Mouse (Mus musculus): ENCODE measurements around the gene Acss3.

GRCm38 (mm10) chr10:106932571-106933073 is 190.8 kb downstream of the Acss3 start:
- no peak for TF ChIP-seq CTCF (IDR thresholded peaks at IDR 0.05; ENCODE audit: insufficient read depth, low read depth, low read length)
- TF ChIP-seq POLR2A (IDR thresholded peaks at IDR 0.05; ENCODE audit: insufficient read depth, low read depth, low read length) = no peak

Measured in olfactory bulb, adult 2 months (tissue).